Mouse (Mus musculus): ENCODE data around the gene Adgrg1. TPM values are rescaled to one million over a fixed set of nuclear protein-coding genes. Genes with fewer than 3 reads are reported as not detected.
A peak's percentile ranks its signal among the peaks of the same experiment; 100 is the strongest.

Gene Adgrg1
- polyA plus RNA-seq, 1 experiment from 2014 or later, result 180 TPM

GRCm38 (mm10) chr8:94980176-94980575 is 5.6 kb downstream of the Adgrg1 start:
- Histone ChIP-seq H3K27me3 (peaks cover 24% of the 10 kb centered on the region; the same call in 1 of the 2 replicates), H3K27ac (no peak overlapping the region), H3K9ac (no peak overlapping the region), H3K4me3 (replicated peaks) (no peak overlapping the region), H3K4me2 (no peak overlapping the region), H3K36me3 (replicated peaks) (no peaks in the 10 kb centered on the region), H3K4me1 (peaks cover 67% of the 10 kb centered on the region), H3K9me3 (no peaks in the 10 kb centered on the region)
- WGBS, result 93% methylated on average over 5 of the region's 5 CpGs
- ATAC-seq (ENCODE audit: low FRiP score), result no peak

GRCm38 (mm10) chr8:94980976-94981375 is 6.4 kb downstream of the Adgrg1 start:
- H3K36me3 ChIP-seq (replicated peaks), result no peaks in the 10 kb centered on the region
- peaks cover 24% of the 10 kb centered on the region; the same call in 1 of the 2 replicates for H3K27me3 ChIP-seq
- H3K4me2 ChIP-seq, result no peak overlapping the region
- H3K9me3 ChIP-seq, result no peaks in the 10 kb centered on the region
- no peak overlapping the region for H3K27ac ChIP-seq
- peaks cover 67% of the 10 kb centered on the region for H3K4me1 ChIP-seq
- ATAC-seq (ENCODE audit: low FRiP score), result no peak
- WGBS, result 62% methylated on average over 8 of the region's 8 CpGs
- no peak overlapping the region for H3K9ac ChIP-seq
- no peak overlapping the region for H3K4me3 ChIP-seq (replicated peaks)

- Histone ChIP-seq H3K27ac (peak overlapping the region; percentile 50; the same call in 1 of the 2 replicates), H3K27me3 (peaks cover 21% of the 10 kb centered on the region; the same call in 1 of the 2 replicates), H3K36me3 (replicated peaks) (no peaks in the 10 kb centered on the region), H3K4me1 (peaks cover 70% of the 10 kb centered on the region), H3K4me2 (no peak overlapping the region), H3K9me3 (no peaks in the 10 kb centered on the region), H3K4me3 (replicated peaks) (no peak overlapping the region), H3K9ac (no peak overlapping the region)
- ATAC-seq (ENCODE audit: low FRiP score), result no peak
- 64% methylated on average over 7 of the region's 7 CpGs for WGBS
Observed at GRCm38 (mm10) chr8:94981848-94982247, 7.3 kb downstream of the Adgrg1 start.

GRCm38 (mm10) chr8:94983146-94983545 is 8.6 kb downstream of the Adgrg1 start:
- peaks cover 62% of the 10 kb centered on the region for H3K4me1 ChIP-seq
- H3K36me3 ChIP-seq (replicated peaks), result no peaks in the 10 kb centered on the region
- H3K4me2 ChIP-seq, result peak overlapping the region; percentile 38; the same call in 1 of the 2 replicates
- H3K9ac ChIP-seq, result no peak overlapping the region
- 3% methylated on average over 4 of the region's 5 CpGs for WGBS
- peak overlapping the region; percentile 73 for H3K27ac ChIP-seq
- no peaks in the 10 kb centered on the region for H3K9me3 ChIP-seq
- H3K4me3 ChIP-seq (replicated peaks), result no peak overlapping the region
- 0 out of 2 replicates have a peak, but pooled peaks cover 9% of the 10 kb centered on the region for H3K27me3 ChIP-seq
- peak; percentile 9; the same call in 1 of the 2 replicates for ATAC-seq (ENCODE audit: low FRiP score)

GRCm38 (mm10) chr8:94983881-94984516 is 9.4 kb downstream of the Adgrg1 start:
- 18% methylated on average over 10 of the region's 10 CpGs for WGBS
- no peaks in the 10 kb centered on the region for H3K36me3 ChIP-seq (replicated peaks)
- ATAC-seq (ENCODE audit: low FRiP score), result peak; percentile 69
- peaks cover 53% of the 10 kb centered on the region for H3K4me1 ChIP-seq
- H3K4me3 ChIP-seq (replicated peaks), result peak overlapping the region; percentile 21
- no peaks in the 10 kb centered on the region for H3K9me3 ChIP-seq
- 0 out of 2 replicates have a peak, but pooled peaks cover 9% of the 10 kb centered on the region for H3K27me3 ChIP-seq
- H3K4me2 ChIP-seq, result peak overlapping the region; percentile 38
- peak overlapping the region; percentile 73 for H3K27ac ChIP-seq
- H3K9ac ChIP-seq, result peak overlapping the region; percentile 47; the same call in 1 of the 2 replicates

- H3K4me3 ChIP-seq (replicated peaks), result no peak overlapping the region
- H3K36me3 ChIP-seq (replicated peaks), result no peaks in the 10 kb centered on the region
- H3K9me3 ChIP-seq, result no peaks in the 10 kb centered on the region
- H3K9ac ChIP-seq, result no peak overlapping the region
- no peak overlapping the region for H3K27ac ChIP-seq
- H3K27me3 ChIP-seq, result 0 out of 2 replicates have a peak, but pooled peaks cover 4% of the 10 kb centered on the region
- peaks cover 52% of the 10 kb centered on the region for H3K4me1 ChIP-seq
- 92% methylated on average over 6 of the region's 6 CpGs for WGBS
- peak overlapping the region; percentile 28; the same call in 1 of the 2 replicates for H3K4me2 ChIP-seq
- ATAC-seq (ENCODE audit: low FRiP score), result no peak
Observed at GRCm38 (mm10) chr8:94985023-94985422, 10.5 kb downstream of the Adgrg1 start.

GRCm38 (mm10) chr8:94986676-94987075 is 12.1 kb downstream of the Adgrg1 start:
- H3K36me3 ChIP-seq (replicated peaks), result no peaks in the 10 kb centered on the region
- WGBS, result 55% methylated on average over 5 of the region's 5 CpGs
- peak overlapping the region; percentile 13; the same call in 1 of the 2 replicates for H3K9ac ChIP-seq
- H3K9me3 ChIP-seq, result no peaks in the 10 kb centered on the region
- H3K27me3 ChIP-seq, result no peaks in the 10 kb centered on the region
- no peak overlapping the region for H3K4me3 ChIP-seq (replicated peaks)
- peak overlapping the region; percentile 29 for H3K4me2 ChIP-seq
- H3K27ac ChIP-seq, result 0 out of 2 replicates have a peak overlapping the region, but pooled peaks have one; percentile 33
- peaks cover 56% of the 10 kb centered on the region for H3K4me1 ChIP-seq
- peak; percentile 40 for ATAC-seq (ENCODE audit: low FRiP score)

- no peak overlapping the region for H3K9ac ChIP-seq
- ATAC-seq (ENCODE audit: low FRiP score), result no peak
- H3K27ac ChIP-seq, result no peak overlapping the region
- H3K27me3 ChIP-seq, result no peaks in the 10 kb centered on the region
- H3K4me3 ChIP-seq (replicated peaks), result no peak overlapping the region
- peaks cover 57% of the 10 kb centered on the region for H3K4me1 ChIP-seq
- H3K4me2 ChIP-seq, result no peak overlapping the region
- no peaks in the 10 kb centered on the region for H3K9me3 ChIP-seq
- no peaks in the 10 kb centered on the region for H3K36me3 ChIP-seq (replicated peaks)
- 89% methylated on average over 7 of the region's 7 CpGs for WGBS
Observed at GRCm38 (mm10) chr8:94987553-94987952, 13.0 kb downstream of the Adgrg1 start.

- Histone ChIP-seq H3K27ac (no peak overlapping the region), H3K9me3 (no peaks in the 10 kb centered on the region), H3K4me1 (peaks cover 57% of the 10 kb centered on the region), H3K4me3 (replicated peaks) (no peak overlapping the region), H3K9ac (no peak overlapping the region), H3K4me2 (no peak overlapping the region), H3K27me3 (no peaks in the 10 kb centered on the region), H3K36me3 (replicated peaks) (no peaks in the 10 kb centered on the region)
- 83% methylated on average over 6 of the region's 6 CpGs for WGBS
- ATAC-seq (ENCODE audit: low FRiP score), result no peak
Observed at GRCm38 (mm10) chr8:94988619-94989018, 14.1 kb downstream of the Adgrg1 start.

- ATAC-seq (ENCODE audit: low FRiP score), result no peak
- Histone ChIP-seq H3K27me3 (no peaks in the 10 kb centered on the region), H3K36me3 (replicated peaks) (no peaks in the 10 kb centered on the region), H3K4me3 (replicated peaks) (no peak overlapping the region), H3K4me2 (no peak overlapping the region), H3K27ac (no peak overlapping the region), H3K9me3 (no peaks in the 10 kb centered on the region), H3K4me1 (peaks cover 49% of the 10 kb centered on the region), H3K9ac (no peak overlapping the region)
- WGBS, result 96% methylated on average over 4 of the region's 4 CpGs
Observed at GRCm38 (mm10) chr8:94989711-94990110, 15.2 kb downstream of the Adgrg1 start.

GRCm38 (mm10) chr8:94990598-94991453 is 16.3 kb downstream of the Adgrg1 start:
- Histone ChIP-seq H3K4me2 (no peak overlapping the region), H3K9ac (no peak overlapping the region), H3K4me3 (replicated peaks) (no peak overlapping the region), H3K27me3 (no peaks in the 10 kb centered on the region), H3K4me1 (peaks cover 45% of the 10 kb centered on the region), H3K36me3 (replicated peaks) (no peaks in the 10 kb centered on the region), H3K27ac (0 out of 2 replicates have a peak overlapping the region, but pooled peaks have one; percentile 98), H3K9me3 (no peaks in the 10 kb centered on the region)
- 79% methylated on average over 11 of the region's 11 CpGs for WGBS
- no peak for ATAC-seq (ENCODE audit: low FRiP score)

GRCm38 (mm10) chr8:94991454-94991994 is 17.0 kb downstream of the Adgrg1 start:
- Histone ChIP-seq H3K27me3 (no peaks in the 10 kb centered on the region), H3K9me3 (no peaks in the 10 kb centered on the region), H3K4me3 (replicated peaks) (no peak overlapping the region), H3K4me2 (no peak overlapping the region), H3K36me3 (replicated peaks) (no peaks in the 10 kb centered on the region), H3K27ac (0 out of 2 replicates have a peak overlapping the region, but pooled peaks have one; percentile 98), H3K9ac (no peak overlapping the region), H3K4me1 (peaks cover 45% of the 10 kb centered on the region)
- no peak for ATAC-seq (ENCODE audit: low FRiP score)
- 81% methylated on average over 9 of the region's 9 CpGs for WGBS

Data from forebrain, embryonic 12.5 days (tissue).